14 mouse cellular contexts compared by ENCODE assay signal in genomic region chr4:153294828-153295227, GRCm38 (mm10).
"Had no signal": no experiment of that assay in that cellular context is flagged by ENCODE, and none has a peak within 500 bp of the region (broad histone marks: within the 10 kb centered on the region; RNA-seq: fewer than 3 reads in every experiment).

No protein-coding gene starts in this region.

- H3K27ac ChIP-seq: kidney, postnatal 0 days; limb, embryonic 13.5 days; liver, embryonic 14.5 days; neural tube, embryonic 13.5 days had no signal

- H3K4me3 ChIP-seq: limb, embryonic 13.5 days; myocyte; neural tube, embryonic 13.5 days had no signal

- H3K4me2 ChIP-seq: limb, embryonic 13.5 days; neural tube, embryonic 13.5 days had no signal

- H3K27me3 ChIP-seq: limb, embryonic 13.5 days; neural tube, embryonic 13.5 days had no signal

- H3K9ac ChIP-seq: limb, embryonic 13.5 days; liver, embryonic 14.5 days; neural tube, embryonic 13.5 days had no signal

- H3K36me3 ChIP-seq: limb, embryonic 13.5 days; neural tube, embryonic 13.5 days had no signal

- H3K9me3 ChIP-seq: limb, embryonic 13.5 days; neural tube, embryonic 13.5 days had no signal

- DNase-seq: kidney, adult 11 months; kidney, adult 9 months; kidney, postnatal 36 days; layer of hippocampus, adult 9-11 months; layer of hippocampus, postnatal 36 days; lung, adult 18-20 months; right cerebral cortex, adult 18-20 months; right cerebral cortex, postnatal 25 days; thymus, postnatal 4 days had no signal
